Mouse (Mus musculus): ENCODE results near the gene Rab17.
A peak's percentile ranks its signal among the peaks of the same experiment; 100 is the strongest.

The Rab17 gene

DNA sequence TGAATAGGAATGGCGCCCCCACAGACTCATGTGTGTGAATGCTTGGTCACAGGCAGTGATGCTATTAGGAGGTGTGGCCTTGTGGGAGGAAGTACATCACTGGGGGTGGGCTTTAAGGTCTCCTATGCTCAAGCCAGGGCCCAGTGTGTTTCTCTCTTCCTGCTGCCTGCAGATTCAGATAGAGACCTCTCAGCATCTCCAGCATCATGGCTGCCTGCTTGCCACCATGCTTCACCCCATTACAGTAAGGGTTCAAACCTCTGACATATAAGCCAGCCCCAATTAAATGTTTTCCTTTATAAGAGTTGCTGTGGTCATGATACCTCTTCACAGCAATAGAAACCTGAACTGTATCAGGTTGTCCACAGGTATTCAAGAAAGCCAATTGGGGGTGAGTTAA, 26.5 kb upstream of the Rab17 start:
- no peak for DNase-seq (ENCODE audit: inconsistent ontology term)

- DNase-seq (ENCODE audit: inconsistent ontology term) = no peak
Observed at GRCm38 (mm10) chr1:90981346-90981745, 11.9 kb upstream of the Rab17 start.

DNA sequence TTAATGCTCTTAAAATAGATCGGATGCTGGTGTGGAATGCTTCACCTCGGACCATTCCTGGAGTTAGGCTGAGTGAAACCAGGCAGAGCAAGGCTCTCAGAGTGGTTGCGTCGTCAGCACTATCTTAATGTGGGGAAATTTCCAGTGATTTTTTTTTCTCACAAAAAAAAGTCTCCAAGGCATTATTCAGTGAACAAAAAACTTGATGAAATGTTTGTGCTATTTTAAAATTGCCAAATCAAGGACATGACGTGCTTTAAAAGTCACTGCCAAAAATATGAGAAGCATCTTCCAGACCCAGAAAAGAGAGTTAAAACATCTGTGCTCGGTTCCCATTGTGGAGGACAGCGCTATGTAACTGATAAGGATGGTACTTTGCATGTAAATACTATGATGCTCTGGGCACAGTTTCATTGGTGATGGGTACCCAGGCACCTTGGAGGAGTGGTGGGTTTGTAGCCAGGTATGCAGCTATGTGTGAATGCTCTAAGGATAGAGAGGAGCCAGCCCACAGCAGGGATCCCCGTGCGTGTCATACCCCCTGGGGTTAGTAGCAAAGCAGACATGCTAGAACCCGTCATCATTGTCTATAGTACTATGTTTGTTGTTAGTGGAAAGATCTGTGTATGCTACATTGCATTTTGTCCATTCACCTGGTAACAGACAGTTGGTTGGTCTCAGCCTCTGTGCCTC, 11.3 kb upstream of the Rab17 start:
- DNase-seq (ENCODE audit: inconsistent ontology term) = no peak

GRCm38 (mm10) chr1:90975960-90976359, 6.5 kb upstream of the Rab17 start:
- no peak for DNase-seq (ENCODE audit: inconsistent ontology term)

GRCm38 (mm10) chr1:90974906-90975649, 5.6 kb upstream of the Rab17 start:
- peak; percentile 97 for DNase-seq (ENCODE audit: inconsistent ontology term)

DNA sequence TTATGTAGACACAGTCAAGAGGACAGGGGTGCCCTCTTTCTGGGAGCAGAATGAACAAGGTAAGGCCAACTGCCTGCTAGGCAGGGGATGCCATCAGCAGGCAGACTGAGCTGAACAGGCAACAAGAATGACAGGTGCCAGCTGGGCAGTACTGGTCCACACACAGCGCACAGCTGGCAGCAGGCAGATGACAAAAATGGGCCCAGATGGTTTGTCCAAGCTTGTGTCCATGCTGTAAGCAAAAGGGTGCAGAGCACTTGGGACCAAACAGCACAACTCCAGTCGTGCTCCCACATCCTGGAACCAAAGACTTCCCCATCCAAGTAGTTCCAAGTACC, 4.1 kb upstream of the Rab17 start:
- DNase-seq (ENCODE audit: inconsistent ontology term) = peak; percentile 26

- DNase-seq (ENCODE audit: inconsistent ontology term) = peak; percentile 97
Observed at GRCm38 (mm10) chr1:90972911-90973573, 3.6 kb upstream of the Rab17 start.

DNA sequence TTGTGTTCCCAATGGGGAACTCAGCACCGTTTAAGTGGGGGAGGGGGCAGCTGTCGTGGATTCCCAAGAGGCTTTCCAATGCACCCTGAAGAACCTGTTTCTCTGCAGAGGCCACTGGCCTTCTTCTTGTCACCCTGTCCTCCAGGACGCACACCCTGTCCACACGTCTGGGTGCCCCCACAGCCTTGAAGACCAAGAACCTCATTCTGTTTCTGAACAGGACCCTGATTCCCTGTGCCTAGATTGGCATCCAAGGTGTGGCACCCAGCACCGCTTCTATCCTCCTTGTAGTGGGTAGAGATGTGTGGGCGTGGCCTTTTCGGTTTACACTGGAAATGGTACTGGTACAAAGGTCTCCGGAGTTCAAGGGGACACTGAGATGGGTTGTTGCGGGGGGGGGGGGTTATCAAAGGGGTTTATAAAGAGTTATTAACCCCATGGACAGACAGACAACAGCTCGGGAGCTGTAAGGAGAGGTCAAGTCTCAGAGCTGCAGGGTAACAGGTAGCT, 475 bp upstream of the Rab17 start:
- DNase-seq (ENCODE audit: inconsistent ontology term) = no peak

DNA sequence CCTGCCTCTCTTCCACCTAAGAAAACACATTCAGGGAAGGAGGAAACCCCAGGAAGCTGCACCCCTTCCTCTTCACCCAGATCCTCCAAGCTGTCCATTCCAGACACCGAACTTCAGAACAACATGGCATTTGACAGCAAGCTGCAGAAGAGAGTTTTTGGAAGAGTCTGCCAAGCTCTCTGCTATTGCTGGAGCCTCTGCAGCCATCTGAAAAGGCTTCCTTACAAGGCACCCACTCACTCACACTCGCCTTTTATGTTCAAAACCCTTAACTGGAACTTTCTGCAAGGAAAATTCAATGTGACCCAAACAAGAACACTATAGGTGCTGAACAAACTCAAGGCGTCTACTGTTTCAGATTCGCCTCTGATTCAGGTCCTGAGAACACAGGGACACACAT, 812 bp downstream of the Rab17 start:
- no peak for DNase-seq (ENCODE audit: inconsistent ontology term)

GRCm38 (mm10) chr1:90967583-90967982, 1.9 kb downstream of the Rab17 start:
- DNase-seq (ENCODE audit: inconsistent ontology term) = peak; percentile 72

GRCm38 (mm10) chr1:90962994-90963393, 6.5 kb downstream of the Rab17 start:
- no peak for DNase-seq (ENCODE audit: inconsistent ontology term)

DNA sequence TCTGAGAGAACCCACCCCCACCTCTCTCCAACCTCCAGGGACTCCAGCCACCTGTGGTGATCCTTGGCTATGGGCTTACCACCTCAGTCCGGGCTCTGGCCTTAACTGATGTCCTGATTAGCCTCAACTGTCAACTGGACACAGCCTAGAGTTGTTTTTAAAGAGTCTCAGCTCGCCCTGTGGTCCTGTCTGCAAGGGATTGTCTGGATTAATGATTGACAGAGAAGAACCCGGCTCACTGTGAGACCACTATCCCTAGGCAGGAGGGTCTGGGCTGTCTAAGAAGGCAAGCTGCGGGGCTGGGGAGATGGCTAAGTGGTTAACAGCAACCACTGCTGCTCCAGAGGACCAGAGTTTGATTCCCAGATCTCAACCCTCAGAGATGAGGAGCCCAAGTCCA, 6.9 kb downstream of the Rab17 start:
- no peak for DNase-seq (ENCODE audit: inconsistent ontology term)

DNA sequence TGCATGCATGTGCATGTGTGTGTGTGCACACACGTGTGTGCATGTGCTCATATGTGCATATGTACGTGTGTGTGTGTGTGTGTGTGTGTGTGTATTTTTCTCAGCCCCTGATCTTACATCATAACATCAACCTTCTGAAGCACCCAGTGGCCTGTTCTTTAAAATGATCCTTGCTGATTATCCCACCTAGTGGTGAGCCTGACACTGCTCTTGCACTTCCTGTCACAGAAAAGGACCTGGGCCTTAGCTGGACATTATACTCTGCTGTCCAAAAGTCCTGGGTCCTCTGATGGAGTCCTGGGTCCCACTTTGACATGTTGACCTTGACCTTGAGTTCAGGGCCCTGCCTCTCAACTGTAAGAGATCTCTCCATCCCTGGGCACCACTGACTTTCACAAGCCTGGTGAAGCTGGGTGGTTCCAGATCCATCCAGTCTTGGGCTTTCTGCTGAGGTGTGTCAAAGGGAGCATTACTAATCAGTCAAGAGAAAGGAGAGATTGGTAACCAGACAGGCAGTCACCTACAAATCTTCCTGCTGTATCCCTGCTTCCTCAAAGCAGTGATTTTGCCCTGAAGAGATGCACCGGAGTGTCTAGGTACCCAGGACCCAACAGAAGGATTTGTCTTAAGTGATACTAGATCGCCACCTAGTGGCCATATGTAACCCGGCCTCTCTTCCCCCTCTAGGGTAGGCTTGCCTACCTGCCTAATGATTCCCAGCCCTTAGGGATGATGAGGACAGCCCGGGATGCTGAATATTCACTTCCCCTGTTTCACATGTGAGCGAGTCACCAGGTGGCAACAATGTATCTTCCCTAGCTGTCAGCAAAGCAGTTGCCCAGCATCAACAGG, 13.0 kb downstream of the Rab17 start:
- DNase-seq (ENCODE audit: inconsistent ontology term) = peak; percentile 59

DNA sequence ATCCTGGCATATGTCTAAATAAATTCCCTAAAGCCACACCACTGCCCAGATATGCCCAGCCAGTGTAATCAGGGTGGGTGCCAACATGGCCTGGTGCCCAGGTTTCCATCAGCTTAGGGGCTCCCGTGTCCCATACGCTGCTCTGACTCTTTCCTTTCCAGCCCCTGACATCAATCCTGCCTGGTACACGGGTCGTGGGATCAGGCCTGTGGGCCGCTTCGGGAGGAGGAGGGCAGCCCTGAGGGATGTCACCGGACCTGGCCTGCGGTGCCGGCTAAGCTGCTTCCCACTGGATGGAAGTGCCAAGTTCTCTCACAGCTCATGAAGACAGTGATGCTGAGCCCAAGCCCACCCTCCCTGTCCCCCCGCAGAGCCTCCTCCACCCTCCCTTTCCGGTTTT, 15.8 kb downstream of the Rab17 start:
- DNase-seq (ENCODE audit: inconsistent ontology term) = no peak

GRCm38 (mm10) chr1:90952808-90953207, 16.7 kb downstream of the Rab17 start, which contains the start of gene Prlh:
Prlh (plus strand) TSS chr1:90953108.
- DNase-seq (ENCODE audit: inconsistent ontology term) = no peak

- DNase-seq (ENCODE audit: inconsistent ontology term) = no peak
Observed at GRCm38 (mm10) chr1:90951670-90952069, 17.8 kb downstream of the Rab17 start.

DNA sequence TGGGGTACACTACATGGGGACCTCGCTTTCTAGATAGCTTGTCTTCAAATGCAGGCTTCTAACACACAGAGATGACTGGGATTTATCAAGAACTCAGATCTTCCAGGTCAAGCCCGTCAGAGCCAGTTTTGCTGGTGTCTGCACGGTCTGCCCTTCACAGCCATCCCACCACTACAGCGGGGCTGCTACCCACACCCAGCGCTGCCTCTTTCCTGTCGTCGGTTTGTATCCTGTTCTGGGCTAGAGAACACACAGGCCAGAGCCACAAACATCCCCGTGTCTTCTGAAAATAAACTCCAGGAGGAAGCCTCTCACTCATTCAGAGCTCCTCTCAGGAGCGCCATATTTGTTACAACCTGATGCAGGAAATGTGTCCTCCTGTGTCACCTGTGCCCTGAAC, 20.2 kb downstream of the Rab17 start:
- DNase-seq (ENCODE audit: inconsistent ontology term) = no peak

GRCm38 (mm10) chr1:90947252-90947651, 22.2 kb downstream of the Rab17 start:
- DNase-seq (ENCODE audit: inconsistent ontology term) = no peak

- no peak for DNase-seq (ENCODE audit: inconsistent ontology term)
Observed at GRCm38 (mm10) chr1:90945171-90945570, 24.3 kb downstream of the Rab17 start.

DNA sequence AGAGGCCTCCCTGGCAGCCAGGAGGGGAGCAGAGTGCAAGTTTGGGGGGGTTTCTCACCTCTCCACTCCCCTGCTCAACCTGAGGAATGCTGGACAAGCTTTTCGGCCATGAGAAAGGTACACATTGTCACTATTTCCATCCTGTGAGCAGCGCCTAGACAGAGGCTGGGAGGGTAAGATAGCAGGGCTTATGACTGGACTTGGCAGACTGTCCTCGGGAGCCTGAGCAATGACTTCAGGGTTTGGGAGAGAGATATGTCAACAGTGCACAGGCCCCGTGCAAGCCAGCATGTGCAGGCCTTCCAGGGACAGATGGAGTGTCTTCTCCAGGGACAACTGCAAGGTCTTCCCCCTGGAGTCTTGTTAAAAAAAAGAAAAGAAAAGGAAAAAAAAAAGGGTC, 29.5 kb downstream of the Rab17 start:
- no peak for DNase-seq (ENCODE audit: inconsistent ontology term)

DNA sequence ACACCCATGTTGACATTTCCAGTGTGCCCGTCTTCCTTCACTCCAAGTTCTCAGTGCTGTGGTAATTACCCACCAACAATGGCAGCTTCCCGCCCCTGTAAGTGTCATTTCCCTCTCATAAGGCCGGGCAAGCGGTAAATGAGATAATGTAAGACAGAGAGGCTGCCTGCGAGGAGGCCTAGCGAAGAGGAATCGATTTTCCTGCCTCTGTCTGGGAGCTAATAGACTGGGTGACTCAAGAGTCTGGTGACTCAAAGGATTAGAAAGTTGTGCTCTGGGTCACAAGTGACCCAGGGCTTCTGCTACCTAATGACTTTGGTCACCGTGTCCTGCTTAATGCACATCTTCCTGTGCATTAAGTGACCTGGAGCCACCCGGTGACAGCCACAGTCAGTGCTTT, 32.5 kb downstream of the Rab17 start:
- no peak for DNase-seq (ENCODE audit: inconsistent ontology term)

DNA sequence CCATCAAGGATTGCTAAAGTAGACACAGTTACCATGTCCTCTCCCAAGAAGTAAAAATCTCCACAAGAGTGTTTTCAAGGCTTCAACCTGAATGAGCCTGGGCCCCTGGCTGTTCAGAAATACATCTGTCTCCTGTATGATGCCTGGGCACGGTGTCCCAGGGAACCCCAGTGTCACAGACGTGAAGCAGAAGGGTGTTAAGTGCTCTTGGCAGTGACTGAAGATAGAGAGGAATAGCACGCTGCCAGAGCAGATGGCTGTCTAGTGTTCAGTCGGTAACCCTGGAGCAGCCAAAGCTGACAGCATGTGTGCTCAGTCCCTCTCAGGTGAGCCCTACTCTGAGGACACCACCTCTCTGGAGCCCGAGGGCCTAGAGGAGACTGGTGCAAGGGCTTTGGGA, 36.5 kb downstream of the Rab17 start:
- no peak for DNase-seq (ENCODE audit: inconsistent ontology term)
